Mouse (Mus musculus) urinary bladder, postnatal 0 days (tissue): ENCODE results near the gene Crcp. TPM values are rescaled to one million over a fixed set of nuclear protein-coding genes. Genes with fewer than 3 reads are reported as not detected.

Experiments used
- polyA plus RNA-seq: library from polyadenylated mRNA; unstranded; fragments of >200 nt; fragmentation: Nextera tagmentation; extraction: Ambion mirVana; gene quantifications from 2 replicates; pipeline ENCODE4 v1.2.1, GENCODE M21; 2015

Gene Crcp
- 30.6 and 35.2 TPM in 2 replicates for polyA plus RNA-seq

GRCm38 (mm10) chr5:130029142-130029897 lies at the start of gene Crcp, which contains the start of gene Asl:
Gene Crcp (plus strand): TSS chr5:130029290.
Gene Asl (minus strand): TSS chr5:130029247.

GRCm38 (mm10) chr5:130002301-130003146 lies 26.6 kb upstream of the Crcp start, which contains the start of gene Gusb:
Gene Gusb (minus strand): TSS chr5:130003049.

GRCm38 (mm10) chr5:130073026-130073425 lies 43.9 kb downstream of the Crcp start, which contains the start of gene Tpst1:
Gene Tpst1 (plus strand): TSS chr5:130073326.

Other genes with a start within 250 kb of the Crcp start
- 24.5 and 24.6 TPM in 2 replicates for gene Psph, start 241.8 kb upstream of the Crcp start, polyA plus RNA-seq
- gene Sumf2, start 182.3 kb upstream of the Crcp start, polyA plus RNA-seq: 20.4 and 22.0 TPM in 2 replicates
- gene Chchd2, start 141.8 kb upstream of the Crcp start, polyA plus RNA-seq: 690 and 752 TPM in 2 replicates
- gene Zbed5, start 133.6 kb upstream of the Crcp start, polyA plus RNA-seq: 1.7 and 2.6 TPM in 2 replicates
- gene Phkg1, start 130.7 kb upstream of the Crcp start, polyA plus RNA-seq: 0.15 and 0.33 TPM in 2 replicates
- 4.3 and 4.5 TPM in 2 replicates for gene Nupr1l, start 120.8 kb upstream of the Crcp start, polyA plus RNA-seq
- 15.9 and 18.2 TPM in 2 replicates for gene Vkorc1l1, start 87.3 kb upstream of the Crcp start, polyA plus RNA-seq
- gene Gusb, start 26.2 kb upstream of the Crcp start, polyA plus RNA-seq: 36.4 and 46.4 TPM in 2 replicates
- gene Asl, start within 50 bp of the Crcp start, polyA plus RNA-seq: 32.7 and 35.1 TPM in 2 replicates
- gene Tpst1, start 44.0 kb downstream of the Crcp start, polyA plus RNA-seq: 75.6 and 83.0 TPM in 2 replicates
- 3.9 and 5.0 TPM in 2 replicates for gene Kctd7, start 115.6 kb downstream of the Crcp start, polyA plus RNA-seq
- gene Rabgef1, start 142.5 kb downstream of the Crcp start, polyA plus RNA-seq: 49.4 and 56.4 TPM in 2 replicates
- gene Tmem248, start 187.8 kb downstream of the Crcp start, polyA plus RNA-seq: 30.7 and 36.9 TPM in 2 replicates
- gene Sbds, start 226.2 kb downstream of the Crcp start, polyA plus RNA-seq: 69.1 and 82.2 TPM in 2 replicates
- 11.9 and 12.7 TPM in 2 replicates for gene Tyw1, start 226.3 kb downstream of the Crcp start, polyA plus RNA-seq